Mouse (Mus musculus) left cerebral cortex, adult 18-20 months (tissue): ENCODE results near the gene Mrc1. TPM values are rescaled to one million over a fixed set of nuclear protein-coding genes. Genes with fewer than 3 reads are reported as not detected.

ENCODE experiments used
- DNase-seq, 2 experiments: peaks; one replicate each; pipeline ENCODE4 v3.0.0; 2021 to 2022; ENCODE audit warnings: low spot score in 2 of 2, mixed read lengths in 1 of 2
- total RNA-seq, 2 experiments: library from RNA; stranded (reverse); gene quantifications; 2 replicates each; pipeline ENCODE4 v1.2.3; 2021

The Mrc1 gene
- total RNA-seq, 2 experiments from 2014 or later, result 4.8 to 5.2 TPM

DNA sequence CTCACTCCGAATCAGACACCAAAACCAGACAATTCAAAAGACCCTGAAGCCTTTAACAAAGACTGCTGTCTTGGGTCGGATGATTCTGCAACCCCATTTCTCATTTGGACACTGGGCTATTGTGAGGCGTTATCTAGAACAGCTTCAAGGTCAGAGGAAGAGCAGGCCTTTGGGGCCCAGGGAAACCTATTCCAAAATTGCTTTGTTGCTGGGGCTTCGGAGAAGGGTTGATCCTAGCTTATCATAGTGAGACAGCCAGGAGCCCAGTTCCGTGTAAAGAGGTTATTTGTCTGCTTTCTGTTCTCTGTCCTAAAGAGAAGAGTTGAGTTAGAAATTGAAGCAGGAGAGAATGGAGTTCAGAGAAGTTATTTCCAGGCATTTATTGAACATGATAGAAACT is 10.0 kb downstream of the Mrc1 start:
- DNase-seq, result no peak

DNA sequence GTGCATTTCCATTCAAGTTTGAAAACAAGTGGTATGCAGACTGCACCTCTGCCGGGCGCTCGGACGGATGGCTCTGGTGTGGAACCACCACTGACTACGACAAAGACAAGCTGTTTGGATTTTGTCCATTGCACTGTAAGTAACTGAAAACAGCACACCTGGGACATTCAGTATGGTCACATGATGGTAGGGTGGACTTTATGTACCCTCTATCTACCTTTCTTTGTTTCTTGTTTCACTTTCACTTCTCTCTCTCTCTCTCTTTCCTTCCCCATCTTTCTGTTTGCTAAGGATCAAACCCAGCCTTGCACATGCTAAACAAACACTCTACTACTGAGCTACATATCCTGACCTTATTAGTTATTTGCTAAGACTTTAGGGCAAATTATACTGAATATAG is 15.0 kb downstream of the Mrc1 start:
- DNase-seq, result no peak

DNA sequence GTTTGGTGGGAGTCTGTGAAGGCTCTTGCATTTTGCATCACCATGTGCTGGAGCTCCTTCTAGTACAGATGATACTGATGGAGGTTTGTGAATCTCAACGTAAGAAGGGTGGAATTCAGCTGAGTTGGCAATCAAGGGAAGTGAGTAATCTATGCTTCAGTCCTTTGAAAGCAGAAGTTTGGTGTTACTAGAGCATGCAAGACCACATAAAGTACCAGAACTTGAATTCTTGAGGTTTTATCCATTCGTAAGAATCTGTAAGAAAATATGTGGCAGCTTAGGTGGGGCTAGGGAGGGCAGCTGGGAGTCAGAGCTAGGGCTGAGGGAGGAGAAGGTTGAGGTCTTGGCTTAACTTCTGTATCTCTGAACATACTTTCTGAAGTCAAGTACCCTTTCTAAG is 15.5 kb downstream of the Mrc1 start:
- no peak for DNase-seq

DNA sequence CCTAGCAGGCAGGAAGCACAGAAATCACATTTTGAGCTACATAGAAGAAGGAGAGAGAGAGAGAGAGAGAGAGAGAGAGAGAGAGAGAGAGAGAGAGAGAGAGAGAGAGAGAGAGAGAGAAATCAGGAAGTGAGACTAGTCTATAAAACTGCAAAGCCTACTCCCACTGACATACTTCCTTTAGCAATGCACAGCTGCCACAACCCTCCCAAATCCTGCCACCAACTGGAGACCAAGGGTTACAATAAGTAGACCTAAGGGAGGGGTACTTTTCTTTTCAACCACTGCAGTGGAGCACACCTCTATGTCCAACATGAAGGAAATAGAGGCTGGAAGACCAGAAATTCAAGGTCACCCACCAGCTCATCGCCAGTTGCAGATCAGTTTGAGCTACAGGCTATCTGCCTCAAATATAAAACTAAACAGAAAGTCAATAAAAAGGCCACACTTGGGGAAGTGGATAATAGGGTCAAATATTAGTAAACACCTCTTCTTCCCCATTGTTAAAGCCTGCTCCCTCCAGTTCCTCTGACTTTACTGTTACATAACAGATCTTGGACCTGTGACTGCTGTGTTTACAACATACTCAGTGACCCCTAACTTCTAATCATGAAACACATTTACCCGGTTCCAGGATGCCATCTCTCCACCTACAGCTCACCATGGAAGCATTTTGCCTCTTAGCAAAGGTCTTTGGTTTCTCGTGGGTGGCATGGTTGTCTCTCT is 20.8 kb downstream of the Mrc1 start:
- DNase-seq, result no peak

DNA sequence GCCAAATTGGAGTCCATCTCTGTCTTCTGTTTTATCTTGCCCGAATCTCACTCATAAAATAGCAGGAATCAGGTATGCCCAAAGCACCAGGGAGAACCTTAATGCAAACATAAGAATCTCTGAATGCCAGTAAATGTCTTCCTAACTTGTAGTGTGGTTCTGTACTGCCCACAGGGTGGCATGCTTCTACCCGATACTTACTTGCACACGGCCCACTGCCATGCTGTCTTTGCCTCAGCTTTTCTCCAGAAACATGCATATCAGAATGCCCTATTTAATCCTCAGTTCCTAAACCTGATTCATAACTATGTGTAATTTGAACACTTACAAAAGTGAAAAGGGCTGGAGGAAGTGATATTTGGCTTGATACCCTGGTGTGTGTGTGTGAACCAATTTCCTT is 22.7 kb downstream of the Mrc1 start:
- no peak for DNase-seq

DNA sequence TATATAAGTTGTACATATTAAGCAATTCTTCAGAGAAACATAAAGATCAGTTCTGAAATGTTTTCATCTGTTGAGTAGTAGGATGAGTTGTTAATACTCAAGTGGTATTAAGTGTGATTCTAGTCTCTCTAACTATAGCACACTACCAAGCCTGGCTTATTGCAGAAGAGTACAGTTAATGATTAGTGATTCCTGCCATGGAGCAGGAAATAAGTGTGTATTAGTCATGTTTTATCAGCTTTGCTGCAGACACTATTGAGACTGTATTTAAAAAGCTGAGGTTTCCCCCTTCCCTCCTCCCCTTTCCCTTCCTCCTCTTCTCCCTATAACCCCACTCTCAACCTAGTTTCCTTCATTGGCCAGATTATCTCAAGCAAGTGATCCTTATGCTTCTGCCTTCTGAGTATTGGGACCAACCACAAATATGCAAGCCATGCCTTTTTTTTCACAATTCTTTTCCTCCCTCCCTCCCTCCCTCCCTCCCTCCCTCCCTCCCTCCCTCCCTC is 29.2 kb downstream of the Mrc1 start:
- no peak for DNase-seq

DNA sequence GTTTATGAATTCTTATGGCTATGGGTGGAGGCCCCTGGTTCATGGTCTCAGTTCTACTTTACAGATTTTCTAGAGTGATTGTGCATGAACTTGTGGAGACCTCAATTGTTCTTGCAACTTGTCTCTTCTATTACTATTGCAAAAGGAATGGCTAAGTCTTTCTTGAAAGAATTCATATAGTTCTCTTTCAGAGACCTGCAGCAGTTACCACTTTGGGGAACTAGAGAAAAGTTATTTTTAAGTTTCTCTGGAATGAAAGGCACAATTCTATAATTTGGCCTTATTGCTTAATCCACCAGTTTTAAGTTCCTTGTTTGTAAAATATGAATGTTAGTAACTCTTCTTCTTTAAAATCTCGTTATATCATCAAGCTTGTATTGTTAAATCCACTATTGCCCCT is 32.9 kb downstream of the Mrc1 start:
- no peak for DNase-seq

DNA sequence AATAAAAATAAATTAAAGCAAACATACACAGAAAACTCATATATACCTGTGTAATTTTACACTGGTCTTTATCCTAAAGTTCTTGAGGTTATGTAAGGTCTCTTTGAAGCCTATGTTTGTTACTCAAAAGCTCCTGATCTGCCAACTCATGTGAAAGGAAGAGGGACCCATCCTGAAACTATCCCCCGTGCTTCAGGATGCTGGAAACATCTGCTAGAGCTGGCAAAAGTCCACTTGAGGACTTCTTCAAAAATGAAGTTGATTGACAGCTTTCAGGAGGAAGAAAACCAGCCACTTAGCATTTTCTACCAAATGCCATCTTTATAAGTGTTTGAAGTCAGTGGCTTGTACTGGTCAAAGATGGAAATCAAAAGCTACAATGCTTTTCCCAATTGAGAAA is 40.0 kb downstream of the Mrc1 start:
- DNase-seq, result no peak

DNA sequence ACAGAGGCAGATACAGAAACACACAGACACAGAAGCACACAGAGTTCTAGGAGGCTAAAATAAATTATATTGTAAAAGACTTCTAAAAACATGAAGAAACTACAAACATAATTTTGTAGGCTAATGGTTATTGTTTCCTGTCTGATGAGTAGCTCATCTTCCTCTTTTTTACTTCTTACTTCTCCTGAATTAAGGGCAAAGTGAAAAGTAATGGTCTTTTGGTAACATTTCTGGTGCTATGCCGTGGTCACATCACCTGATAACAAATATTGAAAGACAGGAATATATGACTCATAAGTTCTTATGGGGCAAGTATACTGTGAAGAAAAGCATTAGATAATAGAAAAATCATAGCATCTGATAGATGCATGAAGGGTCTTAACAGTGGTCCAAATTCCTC is 42.9 kb downstream of the Mrc1 start:
- no peak for DNase-seq

DNA sequence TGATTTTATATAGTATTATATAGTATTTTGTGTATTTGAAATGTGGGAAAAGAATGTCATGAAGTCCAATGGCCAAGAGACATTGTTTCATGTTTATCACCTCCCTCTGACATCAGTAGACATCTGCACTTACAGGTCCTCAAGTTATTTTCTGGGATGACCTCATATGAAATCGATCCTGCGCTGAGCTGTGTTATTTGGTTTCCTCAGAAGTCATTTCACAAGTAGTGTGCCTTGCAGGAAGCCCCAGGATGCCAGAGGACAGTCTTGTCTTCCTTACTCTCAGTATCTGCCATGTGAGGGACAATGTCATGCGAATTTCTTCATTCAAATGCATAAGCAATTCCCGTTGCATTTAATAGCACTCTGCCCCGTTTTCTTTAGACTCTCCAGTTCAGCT is 46.6 kb downstream of the Mrc1 start:
- no peak for DNase-seq

DNA sequence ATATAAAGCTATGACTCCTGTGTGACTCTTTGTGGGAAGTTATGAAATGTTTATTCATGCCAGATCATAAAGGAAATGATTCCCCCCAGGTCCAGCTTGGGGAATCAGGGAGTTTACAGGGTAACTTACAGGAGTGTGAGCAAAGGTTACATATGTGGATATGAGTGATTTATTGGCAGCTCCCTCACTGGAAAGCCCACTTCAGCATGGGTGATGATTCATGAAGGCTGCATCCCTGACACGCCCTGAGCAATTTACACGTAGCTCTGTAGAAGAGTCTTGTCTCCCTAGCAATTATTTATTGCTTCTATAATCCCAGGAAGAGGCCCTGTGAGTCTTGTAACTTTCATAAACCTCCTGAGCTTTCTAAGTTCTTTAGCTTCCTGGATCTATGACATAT is 50.1 kb downstream of the Mrc1 start:
- no peak for DNase-seq

DNA sequence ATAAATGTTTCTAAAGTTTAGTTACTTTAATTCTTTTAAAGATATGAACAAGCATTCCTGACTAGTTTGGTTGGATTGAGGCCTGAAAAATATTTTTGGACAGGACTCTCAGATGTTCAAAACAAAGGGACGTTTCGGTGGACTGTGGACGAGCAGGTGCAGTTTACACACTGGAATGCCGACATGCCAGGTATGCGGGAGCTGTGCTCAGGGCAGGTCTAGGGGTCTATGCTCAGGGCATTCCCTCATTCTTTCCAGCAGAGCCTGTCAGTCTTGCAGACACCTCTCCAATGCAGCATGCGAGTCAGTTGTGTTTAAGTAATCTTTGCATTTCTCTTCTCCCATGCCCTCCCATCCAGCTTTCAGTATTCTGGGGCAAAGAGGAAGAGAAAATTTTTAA is 50.6 kb downstream of the Mrc1 start:
- DNase-seq, result no peak

DNA sequence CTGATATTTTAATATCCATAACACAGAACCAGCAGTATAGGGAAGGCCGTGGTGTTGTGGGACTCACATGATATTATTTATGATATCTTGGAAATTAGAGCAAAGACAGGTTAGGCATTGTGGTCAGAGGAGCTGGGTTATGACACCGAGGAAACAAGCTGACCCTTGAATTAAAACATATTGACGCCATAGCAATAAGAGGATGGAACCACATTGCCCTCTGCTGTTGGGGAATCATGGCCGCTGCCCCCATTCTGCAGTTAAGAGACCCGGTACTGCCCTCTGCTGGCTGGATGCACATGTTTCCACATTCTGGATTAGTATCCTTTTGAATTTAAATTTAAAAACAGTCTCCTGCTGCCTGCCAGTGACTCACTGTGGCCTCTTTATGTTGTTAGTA is 66.1 kb downstream of the Mrc1 start:
- peak; percentile 88 to 94 for DNase-seq

DNA sequence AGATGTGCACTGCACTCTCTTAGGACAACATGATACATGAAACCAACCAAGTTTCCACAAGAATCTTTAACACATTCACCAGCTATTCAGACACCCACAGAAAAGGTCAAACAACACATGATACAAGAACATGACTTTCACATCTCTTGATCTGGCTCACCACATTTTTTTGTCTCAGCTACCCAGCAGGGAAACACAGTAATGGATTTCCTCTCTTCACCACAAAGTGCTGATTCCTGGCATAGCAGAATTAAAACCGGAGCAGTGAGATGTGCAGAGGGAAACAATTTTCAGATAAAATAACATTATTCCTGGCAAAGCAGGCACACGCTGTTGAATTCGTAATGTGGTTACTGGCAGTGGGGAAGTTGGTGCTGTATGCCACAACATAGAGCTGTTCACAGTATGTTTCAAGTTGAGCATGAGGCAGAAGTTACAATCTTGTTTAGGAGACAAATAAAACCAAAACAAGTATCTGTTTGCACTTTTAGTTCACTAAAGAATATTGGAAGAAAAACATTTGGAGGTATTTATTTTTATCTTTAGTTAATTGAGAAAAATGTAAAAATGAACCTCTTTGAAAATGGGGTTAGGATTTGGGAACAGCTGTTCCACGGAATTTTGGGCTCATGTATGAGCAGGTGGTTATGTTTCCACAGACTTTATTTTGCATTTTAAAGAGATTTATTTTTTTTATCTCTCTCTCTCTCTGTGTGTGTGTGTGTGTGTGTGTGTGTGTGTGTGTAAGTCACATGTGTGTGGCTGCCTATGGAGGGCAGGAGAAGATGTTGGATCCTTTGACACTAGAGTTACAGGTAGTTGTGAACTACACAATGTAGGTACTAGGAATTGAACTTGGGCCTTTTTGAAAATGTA is 83.6 kb downstream of the Mrc1 start:
- no peak for DNase-seq

DNA sequence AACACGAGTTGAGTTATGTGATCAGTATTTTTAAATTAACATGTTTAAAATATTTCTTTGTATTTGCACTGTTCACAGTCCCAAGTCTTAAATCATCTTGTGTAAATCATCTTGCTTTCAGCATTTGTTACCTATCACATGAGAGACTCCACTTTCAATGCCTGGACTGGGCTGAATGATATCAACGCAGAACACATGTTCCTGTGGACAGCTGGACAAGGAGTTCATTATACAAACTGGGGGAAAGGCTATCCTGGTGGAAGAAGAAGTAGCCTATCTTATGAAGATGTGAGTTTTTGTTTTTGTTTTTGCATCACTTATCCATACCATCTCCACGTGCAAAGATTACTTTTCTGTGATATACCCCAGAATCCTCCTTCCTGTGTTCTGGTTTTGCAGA is 85.9 kb downstream of the Mrc1 start:
- no peak for DNase-seq

DNA sequence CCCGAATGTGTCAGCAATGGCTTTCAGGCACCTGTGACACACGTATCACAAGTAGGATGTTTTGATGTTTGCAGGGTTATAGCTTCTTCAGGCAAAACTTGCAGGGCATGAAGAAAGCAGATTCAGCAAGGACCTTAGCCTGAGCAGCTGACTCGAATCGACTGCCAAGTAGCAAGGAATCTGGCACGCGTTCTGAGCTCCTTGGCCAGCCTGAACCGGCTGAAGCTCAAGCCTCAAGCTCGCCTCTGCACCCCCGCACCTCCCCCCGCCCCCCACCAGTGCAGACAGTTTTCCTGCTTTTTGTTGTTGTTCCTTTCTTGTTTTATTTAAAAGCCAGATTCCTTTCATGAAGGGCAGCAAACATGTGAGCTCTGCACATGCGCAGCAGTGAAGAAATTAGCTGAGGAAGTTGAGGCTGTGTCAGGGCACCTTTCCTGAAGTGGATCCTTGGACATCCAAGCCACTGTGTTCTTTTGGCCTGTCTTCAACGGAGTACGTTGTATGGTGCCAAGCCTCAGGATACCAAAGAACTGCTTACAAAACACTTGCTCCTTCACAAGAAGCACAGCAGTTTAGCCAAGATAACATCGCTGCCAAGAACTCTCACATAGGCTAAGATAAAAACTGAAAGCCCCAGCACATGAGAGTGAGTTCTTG is 112.6 kb downstream of the Mrc1 start:
- DNase-seq, result peak; percentile 30 to 52

DNA sequence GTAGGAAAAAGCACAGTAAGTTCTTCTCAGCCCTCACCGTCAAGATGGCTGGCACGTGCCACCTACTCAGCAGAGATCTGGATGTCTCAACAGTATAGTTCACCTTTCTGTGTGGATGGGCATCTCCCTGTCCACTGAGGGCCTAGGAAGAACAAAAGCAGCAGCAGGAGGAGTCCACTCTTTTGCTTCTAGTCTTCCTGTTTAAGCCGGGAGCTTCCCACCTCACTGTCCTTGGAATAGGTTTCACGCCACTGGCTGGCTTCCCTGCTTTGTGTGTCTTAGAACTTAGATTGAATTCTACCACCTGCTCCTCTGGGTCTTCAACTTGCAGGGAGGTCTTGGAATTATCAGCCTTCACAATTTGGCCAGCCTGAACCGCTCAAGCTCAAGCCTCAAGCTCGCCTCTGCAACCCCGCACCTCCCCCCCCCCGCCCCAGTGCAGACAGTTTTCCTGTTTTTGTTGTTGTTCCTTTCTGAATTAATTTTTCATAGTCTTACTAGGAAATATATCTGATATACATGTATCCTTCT is 113.2 kb downstream of the Mrc1 start:
- DNase-seq, result no peak
